Mouse (Mus musculus) adrenal gland, postnatal 36 days (tissue): ENCODE results near the gene Apba1. TPM values are rescaled to one million over a fixed set of nuclear protein-coding genes. Genes with fewer than 3 reads are reported as not detected.

Experiments
- DNase-seq, 2 experiments: peaks; one replicate each; pipeline ENCODE4 v3.0.0; 2021; ENCODE audit warnings: mixed read lengths in 1 of 2
- total RNA-seq, 2 experiments: library from RNA; stranded (reverse); gene quantifications; 2 replicates each; pipeline ENCODE4 v1.2.3; 2021

Gene Apba1
- total RNA-seq, 2 experiments from 2014 or later, result 3.1 to 3.9 TPM

- DNase-seq, result peak; percentile 29 to 46
These were observed 214.4 kb downstream of the Apba1 start for GRCm38 (mm10) chr19:23972881-23973649.

- DNase-seq, result no peak
These were observed 219.3 kb downstream of the Apba1 start for GRCm38 (mm10) chr19:23977901-23978443.

- no peak for DNase-seq
These were observed 221.9 kb downstream of the Apba1 start for GRCm38 (mm10) chr19:23980598-23980997.

- no peak for DNase-seq
These were observed 225.5 kb downstream of the Apba1 start for GRCm38 (mm10) chr19:23984186-23984585.

- no peak for DNase-seq
These were observed 228.6 kb downstream of the Apba1 start for GRCm38 (mm10) chr19:23987291-23987690.

GRCm38 (mm10) chr19:23988166-23988565, 229.5 kb downstream of the Apba1 start:
- no peak for DNase-seq

- no peak for DNase-seq
These were observed 237.2 kb downstream of the Apba1 start for GRCm38 (mm10) chr19:23995766-23996399.

Other genes starting within 250 kb of the Apba1 start
- under 1 TPM in 1 of 2 experiments, not detected in 1; 0.33 TPM for gene 1700028P14Rik, start 106.1 kb upstream of the Apba1 start, total RNA-seq
- gene Ptar1, start 71.5 kb upstream of the Apba1 start, total RNA-seq, result 10 to 100 TPM; 28.8 to 29.6 TPM